Mouse (Mus musculus) left cerebral cortex, postnatal 4 days (tissue): ENCODE results near the gene Pde4b. TPM values are rescaled to one million over a fixed set of nuclear protein-coding genes. Genes with fewer than 3 reads are reported as not detected.

Source experiments
- DNase-seq: peaks from one replicate; pipeline ENCODE4 v3.0.0-alpha.2; 2022
- intact Hi-C: fragments of 180-260 bp; cut with DNase I; formaldehyde crosslinking; loops from one replicate; pipeline ENCODE4 v1.15.1; 2025
- total RNA-seq, 2 experiments: library from RNA; stranded (reverse); gene quantifications; 2 replicates each; pipeline ENCODE4 v1.2.3; 2021

Pde4b gene
- total RNA-seq, 2 experiments from 2014 or later, result 55.3 to 61.4 TPM

DNA sequence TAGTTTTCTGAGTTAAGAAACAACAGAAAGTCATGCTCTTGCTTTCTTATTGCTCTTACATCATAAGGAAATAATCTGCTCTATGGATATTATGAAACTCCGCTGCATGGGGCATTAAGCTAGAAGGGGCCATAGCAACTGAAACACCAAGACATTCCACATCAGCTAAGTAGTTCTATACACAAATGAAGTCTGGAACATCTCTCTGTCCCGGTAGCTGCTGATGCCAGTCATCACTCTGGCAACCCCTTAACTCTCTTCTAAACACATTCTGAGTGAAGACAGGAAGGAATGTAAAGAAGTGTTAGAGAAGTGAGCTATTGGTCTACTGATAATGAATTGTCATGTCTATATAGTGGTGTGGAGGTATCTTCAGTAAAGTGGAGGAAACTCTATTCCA is 88.6 kb downstream of the Pde4b start:
- intact Hi-C loops, result no loop called here
- DNase-seq, result no peak

DNA sequence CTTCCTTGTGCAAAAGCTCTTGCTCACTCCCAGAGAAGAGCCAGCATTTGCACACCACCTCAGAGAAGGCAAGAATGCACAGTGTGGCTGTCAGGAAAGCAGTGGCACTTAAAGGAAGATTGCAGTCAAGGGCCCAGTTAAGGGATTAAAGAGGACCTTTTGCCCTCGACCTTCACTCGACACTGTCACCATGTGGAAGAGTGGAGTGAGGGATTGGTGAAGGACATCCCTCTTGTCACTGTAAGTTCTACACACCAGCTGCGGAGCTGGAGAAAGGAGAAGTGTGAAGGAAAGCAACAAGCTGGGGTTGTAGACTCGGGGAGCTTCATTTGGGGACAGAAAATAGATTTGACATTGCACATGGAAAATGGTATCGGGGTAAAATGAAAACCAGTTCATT is 89.9 kb downstream of the Pde4b start:
- DNase-seq, result no peak
- intact Hi-C loops, result no loop called here

DNA sequence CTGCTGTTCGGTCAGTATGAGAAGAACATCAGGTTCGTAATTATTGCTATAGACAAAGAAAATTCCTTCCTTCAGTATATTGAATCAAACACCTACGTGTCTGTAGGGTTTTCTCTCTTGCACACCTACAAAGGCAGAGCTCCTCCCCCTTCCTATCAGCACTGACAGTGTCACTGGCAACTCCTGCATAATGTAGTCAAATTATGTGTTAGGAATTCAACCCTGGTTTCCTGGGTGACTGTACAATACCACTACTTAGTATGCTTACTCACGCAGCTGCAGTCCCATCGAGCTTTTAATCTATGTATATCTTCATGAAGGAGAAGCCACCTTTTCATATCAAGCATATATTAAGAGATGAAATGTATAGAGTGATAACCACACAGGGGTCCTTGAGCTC is 99.5 kb downstream of the Pde4b start:
- DNase-seq, result no peak

DNA sequence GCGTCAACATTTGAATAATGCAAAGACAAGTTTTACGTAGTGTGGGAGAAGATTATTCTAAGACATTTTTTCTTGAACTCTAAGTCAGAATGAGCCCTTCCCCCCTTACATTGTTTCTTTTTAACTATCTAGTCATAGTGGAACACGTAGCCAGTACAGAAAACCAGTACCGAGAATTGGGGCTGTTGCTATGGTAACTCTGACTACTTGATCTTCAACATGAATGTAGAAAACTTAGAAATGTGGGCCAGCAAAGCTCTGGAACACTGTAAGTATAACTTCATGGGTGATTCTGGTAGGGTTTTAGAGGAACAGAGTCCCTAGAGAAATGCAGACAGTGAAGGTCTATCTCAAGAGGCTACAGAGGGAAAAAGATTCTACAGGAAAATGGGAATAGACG is 110.4 kb downstream of the Pde4b start:
- no peak for DNase-seq
- intact Hi-C loops, result no loop called here

More for the DNA sequence above, 99.5 kb downstream of the Pde4b start:
- intact Hi-C loops, result no loop called here

DNA sequence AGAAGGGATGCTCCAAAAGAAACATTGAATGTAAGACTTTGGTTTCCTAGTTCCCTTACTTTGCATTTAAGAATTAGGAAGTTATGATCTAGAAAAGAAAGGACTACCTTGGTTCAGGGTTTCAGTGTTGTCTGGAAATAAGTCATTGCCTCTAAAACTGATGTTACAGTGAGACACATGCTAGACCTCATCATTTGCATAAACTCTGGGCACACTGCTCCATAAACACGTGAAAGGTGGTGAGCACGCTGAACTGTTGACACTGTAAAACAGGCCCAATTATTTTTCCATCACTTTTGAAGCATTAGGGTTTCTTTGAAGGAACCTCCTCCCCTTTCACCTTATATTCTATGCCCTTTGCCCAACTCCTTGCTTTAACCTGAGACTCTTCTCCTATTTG is 122.4 kb downstream of the Pde4b start:
- DNase-seq, result no peak
- intact Hi-C loops, result no loop called here

DNA sequence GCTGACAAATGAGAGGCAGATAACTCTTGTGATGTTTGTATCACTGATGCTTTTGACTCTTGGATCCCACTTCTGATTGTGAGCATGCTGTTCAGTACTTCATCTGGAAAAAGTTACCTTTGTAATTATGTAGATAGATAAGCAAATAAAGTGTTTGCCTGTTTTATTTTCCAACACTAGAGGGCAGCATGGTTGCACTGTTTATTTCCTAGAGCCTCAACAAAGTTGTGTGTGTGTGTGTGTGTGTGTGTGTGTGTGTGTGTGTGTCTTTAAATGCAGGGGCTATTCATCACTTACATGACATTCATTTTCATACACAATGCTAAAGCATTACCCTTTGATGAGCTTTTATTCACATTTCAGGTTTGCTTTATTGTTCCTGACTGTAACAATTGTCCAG is 139.4 kb downstream of the Pde4b start:
- peak; percentile 3 for DNase-seq
- intact Hi-C loops, result no loop called here

DNA sequence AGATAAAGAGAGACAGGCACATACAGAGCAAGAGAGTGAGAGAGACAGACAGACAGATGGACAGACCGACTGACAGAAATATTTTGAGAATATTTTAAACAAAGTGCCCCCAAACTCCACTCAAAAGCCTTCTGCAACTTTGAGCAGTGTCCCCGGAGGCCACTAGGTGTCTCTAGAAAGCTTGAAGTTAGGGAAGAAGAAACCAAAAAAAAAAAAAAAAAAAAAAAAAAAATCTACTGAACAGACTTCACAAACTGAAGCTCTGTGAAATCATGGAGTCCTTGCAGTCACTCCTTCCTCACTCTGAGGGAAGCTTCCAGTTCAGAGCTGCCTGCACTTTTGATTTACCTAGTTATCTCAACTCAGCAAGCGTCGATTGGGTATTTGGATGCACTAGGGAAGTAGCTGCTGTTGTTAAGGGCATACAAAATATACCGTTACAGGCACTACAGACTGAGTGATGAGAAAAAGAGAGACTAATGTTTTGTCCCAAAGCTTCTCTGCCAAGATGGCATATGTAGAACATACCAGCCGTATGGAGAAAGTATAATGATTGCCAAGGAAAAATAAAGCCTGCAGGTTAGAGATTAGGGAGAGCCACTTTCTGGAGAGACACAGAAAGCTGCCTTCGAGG is 141.7 kb downstream of the Pde4b start:
- peak; percentile 58 for DNase-seq
- intact Hi-C loops, result loop anchor here (2.0 kb wide), 1 partner anchor 252 kb away; no protein-coding TSS in a partner anchor

DNA sequence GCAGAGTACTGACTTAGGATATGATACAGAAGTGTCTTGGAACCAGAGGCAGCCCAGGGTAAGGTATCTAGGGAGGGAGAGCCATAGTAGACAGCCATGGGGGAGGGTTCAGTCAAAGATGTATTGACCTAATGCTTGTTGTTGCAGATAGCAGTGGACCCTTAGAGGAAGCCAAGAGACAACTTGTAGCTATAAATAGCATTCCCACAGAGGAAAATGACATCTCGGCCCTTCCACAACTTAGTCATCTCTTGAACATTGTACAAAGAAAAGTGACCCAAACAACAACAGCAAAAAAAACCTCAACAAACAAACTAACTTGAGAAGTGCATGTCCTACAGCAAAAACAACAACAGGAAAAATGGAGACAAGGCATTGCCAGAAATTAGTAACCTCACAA is 143.6 kb downstream of the Pde4b start:
- intact Hi-C loops, result loop anchor here (2.0 kb wide), 1 partner anchor 426 kb away; no protein-coding TSS in a partner anchor
- no peak for DNase-seq

DNA sequence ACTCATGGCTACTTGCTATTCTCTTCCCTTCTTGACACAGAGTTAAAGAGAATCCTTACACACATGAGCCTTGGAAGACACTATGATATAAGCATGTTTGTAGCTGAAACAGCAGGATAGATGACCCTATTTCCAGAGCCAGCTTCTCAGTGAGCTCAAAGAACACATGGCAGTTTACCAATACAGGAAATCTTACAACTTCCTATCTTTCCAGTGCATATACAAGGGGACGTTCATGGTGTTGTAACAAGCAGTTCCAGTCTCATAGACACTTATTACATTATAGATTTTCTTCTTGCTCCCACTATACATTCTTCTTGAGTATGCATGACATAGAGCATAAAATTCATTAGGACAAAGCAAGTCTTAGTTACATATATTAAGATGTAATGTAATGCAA is 146.3 kb downstream of the Pde4b start:
- intact Hi-C loops, result no loop called here
- no peak for DNase-seq

DNA sequence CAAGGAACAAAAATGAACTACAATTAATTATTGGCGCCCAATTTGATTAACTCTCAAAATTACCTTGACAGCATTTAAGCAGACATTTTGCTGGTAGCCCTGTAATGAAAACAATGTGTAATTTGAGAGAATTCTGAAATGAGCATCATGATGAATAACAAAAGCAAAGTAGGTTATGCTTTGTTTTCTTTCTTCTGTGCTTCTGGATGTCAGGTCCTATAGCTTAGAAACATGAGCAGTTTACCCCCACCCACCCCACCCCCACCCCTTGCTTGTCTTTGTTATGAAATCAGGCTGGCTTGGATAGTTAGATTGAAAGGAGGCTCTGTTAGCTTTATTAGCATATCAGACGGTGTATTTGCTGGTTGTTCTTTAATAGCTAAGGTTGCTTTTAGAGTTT is 147.8 kb downstream of the Pde4b start:
- intact Hi-C loops, result no loop called here
- DNase-seq, result no peak

DNA sequence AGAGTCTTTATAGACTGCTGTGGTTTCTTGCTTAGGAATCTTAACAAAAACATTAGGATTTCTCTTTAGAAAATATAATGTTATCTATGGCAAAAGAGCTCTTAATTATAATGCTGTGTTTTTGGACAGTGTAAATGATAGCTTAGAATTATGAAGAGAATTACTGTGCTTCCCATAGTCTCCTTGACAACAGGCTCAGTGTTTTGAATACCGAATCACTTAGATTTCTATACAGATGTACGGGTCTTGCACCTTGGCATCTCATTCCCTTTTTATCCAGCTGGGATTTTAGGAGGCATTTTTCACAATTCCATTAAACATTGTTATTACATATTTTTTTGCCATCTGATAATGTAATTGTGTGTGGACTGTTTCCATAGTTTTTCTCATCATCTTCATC is 151.8 kb downstream of the Pde4b start:
- intact Hi-C loops, result no loop called here
- no peak for DNase-seq

DNA sequence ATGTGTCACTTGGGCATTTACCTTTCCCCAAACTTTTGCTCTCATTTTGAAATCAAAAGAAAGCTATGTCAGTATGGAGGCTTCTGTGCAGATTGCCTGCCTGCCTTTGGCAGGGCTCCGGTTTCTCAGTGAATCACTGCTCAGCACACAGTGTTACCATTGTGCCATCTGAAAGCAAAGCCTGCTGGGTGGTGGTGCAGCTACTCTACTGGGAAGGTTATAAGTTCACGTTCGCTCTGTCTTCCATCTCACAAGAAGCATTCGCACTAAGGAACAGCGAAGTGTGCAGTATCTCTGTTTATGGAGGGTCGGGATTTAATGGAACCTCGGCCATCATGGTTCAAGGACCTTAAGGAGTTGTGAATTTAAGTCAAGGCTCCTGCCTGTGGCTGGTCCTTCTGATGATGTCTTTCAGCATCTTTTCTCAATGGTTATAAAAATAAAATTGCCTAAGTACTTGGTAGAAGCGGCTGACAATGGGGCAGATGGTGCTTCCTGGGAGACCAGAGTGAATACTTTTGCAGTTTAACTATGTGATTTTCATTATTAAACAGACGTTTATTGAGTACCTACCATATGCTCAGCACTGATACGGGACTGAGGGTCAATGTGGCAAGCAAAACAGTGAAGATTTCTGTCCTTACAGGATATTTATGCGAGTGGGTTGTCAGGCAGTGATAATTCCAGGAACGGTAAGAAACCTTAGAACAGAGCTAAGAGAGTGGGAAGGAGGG is 152.5 kb downstream of the Pde4b start:
- intact Hi-C loops, result no loop called here
- peak; percentile 39 for DNase-seq

DNA sequence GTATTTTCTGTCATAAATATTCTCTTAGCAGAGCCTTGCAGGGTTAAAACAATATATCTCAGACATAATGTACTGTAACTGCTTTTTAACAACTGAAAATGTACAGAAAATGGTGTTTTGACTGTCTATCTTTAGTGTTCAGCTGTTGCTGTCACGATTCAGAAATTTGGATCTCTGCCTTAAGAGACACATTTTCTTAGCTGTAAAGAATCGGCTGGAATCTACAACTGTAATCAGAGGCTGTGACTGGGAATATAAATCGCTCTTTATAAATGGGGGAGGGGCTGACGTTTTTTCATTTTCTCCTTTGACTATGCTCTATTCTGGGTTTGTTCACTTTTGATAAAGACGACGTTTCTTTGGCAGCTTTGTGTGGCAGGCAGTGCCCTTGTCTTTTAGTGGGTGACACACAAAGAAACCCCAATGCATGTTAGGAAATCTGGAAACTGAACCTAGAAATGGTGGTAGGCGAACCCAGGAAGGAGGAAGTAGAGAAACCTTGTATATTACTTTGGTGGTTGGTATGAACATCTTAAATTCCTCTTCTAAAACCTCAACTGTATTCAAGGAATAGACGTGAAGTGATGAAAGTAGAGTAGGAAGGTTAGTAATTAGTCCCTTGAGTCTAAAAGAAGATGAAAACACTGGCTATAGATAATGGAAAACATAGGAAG is 153.5 kb downstream of the Pde4b start:
- DNase-seq, result no peak
- intact Hi-C loops, result no loop called here

DNA sequence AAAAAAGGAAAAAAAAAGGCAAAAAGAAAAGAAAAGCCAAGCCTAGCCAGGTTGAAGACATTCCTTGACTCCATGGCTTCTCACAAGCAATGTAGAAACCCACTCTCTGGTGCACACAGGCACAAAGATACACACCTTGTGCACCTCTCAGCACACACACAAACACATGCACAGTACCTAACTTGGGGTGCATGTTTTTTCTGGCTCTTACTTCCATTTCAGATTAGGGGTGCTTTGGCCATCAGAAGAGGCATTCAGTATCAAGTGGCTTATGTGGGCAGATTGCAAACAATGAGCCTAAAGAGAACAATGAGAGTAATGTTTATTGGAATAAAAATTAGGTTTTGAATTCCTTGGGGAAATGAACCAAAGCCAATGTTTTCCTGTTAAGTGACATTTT is 166.7 kb downstream of the Pde4b start:
- intact Hi-C loops, result no loop called here
- DNase-seq, result no peak

DNA sequence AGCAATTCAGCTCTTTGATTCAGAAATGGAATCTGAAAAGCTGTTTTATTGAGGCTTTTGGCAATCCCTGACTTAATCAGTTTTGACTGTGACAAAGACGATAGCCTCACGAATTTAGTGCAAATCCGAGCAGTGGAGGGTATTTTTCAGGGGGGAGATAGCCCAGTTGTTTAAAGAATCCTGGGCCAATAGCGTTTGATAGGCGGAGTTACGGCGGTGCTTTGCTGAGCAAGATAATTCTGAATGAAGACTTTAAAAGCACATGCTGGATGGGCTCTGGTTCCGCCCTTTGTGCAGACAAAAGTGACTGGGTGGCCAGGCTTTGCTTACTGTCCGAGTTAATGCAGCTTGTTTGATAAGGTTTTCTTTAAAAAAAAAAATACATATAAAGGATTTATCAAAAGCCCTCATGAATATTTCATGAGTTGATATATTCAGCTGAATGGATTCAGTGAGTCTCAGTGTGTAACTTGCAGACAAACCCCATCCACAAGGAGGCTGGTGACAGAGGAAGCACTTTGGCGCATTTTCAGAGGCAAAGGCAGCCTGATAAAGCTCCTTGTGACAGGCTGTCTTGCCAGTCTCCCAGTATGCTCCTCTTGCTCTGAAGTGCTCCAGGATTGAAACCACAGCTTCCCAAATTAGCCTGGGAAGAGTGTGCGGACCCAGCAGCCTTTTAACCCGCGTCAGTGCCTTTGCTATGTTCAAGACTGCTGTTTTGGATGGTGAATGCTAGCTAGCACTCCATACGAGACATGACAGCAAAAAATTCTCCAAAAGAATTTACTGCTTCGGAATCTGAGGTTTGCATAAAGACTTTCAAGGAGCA is 167.3 kb downstream of the Pde4b start:
- intact Hi-C loops, result no loop called here
- DNase-seq, result peak; percentile 54

DNA sequence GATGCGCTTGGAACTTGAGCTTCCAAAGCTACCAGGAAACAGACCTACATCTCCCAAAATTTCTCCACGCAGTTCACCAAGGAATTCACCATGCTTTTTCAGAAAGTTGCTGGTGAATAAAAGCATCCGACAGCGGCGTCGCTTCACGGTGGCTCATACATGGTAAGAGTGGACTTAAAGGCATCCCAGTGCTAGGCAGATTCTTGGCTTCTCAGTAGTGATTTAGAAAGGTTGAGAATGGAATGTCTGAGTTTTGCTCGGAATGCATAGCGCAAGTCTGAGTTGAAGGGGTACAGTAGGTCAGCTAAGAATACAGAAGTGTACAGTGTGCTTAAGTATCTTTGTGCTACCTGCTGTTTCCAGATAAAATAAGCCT is 167.9 kb downstream of the Pde4b start:
- intact Hi-C loops, result no loop called here

DNA sequence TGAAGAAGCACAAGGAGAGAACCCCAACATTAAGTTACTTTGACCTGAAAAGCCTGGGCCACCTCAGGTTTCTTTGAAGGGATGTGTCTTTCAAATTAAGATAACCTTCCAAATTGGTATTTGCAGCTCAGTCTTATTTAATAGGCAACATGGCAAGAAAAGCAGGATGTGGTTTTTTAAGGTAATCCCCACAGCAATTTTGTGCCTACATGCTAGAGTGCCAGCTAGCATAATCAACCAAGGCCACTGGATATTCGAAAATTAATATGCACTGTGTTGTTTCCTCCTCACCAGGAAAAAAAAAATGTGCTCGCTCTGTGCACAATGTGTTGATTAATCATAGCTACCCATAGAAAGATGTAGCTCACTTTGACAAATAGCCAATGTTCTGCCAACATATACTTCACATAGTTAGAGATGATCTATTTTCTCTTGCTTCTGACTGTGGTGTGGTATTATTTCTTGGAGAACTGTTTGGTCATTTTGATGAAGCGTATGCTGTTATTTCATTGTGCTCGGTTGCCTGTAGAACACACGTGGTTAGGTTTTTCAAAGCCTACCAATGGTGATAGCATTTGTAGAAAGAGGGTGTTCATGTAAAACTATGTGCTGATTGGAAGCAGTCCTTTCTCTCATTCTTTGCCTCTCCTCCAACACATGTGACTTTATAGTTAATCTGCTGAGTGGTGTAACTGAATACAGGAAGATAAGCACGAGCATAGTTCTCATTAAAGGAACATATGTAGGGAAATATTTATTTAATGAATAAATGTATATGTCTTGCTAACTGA is 169.0 kb downstream of the Pde4b start:
- DNase-seq, result no peak
- intact Hi-C loops, result no loop called here

More for the DNA sequence above, 167.9 kb downstream of the Pde4b start:
- no peak for DNase-seq

DNA sequence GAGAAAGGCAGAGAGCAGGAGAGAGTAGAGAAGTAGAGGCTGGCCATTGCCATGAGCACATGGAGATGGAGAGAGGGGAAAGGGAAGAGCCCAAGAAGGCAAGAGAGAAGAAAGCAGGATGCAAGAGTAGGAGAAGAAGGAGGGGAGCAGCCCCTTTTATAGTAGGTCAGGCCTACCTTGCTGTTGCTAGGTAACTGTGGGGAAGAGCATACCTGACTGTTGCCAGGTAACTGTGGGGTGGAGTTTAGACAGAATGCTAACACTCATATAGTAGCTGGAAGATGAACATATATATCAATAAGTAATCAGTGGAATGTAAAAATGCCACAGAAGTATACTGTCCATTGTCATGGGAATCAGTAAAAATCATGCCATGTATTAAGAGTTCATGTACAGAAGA is 172.9 kb downstream of the Pde4b start:
- DNase-seq, result no peak
- intact Hi-C loops, result no loop called here

DNA sequence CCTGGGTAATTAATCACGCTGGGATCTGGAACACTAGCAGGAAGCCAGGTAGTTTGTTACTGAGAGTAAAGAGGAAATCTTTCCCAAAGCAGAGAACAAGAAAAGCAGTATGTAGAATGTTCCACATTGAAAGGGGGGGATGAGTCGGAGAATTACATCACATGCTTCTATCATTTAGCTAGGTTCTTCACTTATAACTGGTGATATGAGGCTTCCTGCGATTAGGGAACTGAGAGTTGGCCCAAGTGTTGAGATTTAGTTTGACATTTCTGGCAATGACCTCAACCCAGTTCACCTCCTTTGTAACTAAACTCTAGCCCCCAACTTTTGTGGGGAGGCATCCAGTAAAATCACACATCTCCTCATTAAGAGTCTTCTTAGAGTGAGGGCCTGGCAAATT is 185.0 kb downstream of the Pde4b start:
- DNase-seq, result no peak
- intact Hi-C loops, result no loop called here

DNA sequence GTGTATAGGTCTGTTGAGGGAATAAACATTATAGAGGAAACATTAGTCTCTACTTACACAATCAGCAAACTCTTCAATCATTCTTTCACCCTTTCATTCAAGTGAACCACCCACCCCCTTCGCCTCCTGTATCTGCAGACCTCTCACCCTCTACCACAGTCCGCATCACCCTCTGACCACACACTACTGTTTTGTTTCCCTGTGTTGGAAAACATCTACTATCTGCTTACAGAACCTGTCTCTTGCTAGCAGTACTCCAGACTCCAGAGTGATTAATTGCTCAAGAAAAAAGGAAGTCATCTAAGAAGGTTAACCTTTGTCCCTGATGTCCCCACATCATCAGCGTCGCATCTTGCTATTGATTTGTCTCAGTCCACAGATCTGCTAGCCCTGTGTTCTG is 185.4 kb downstream of the Pde4b start:
- DNase-seq, result no peak
- intact Hi-C loops, result no loop called here
